Mouse (Mus musculus) lung, postnatal 4 days (tissue): ENCODE measurements at regions not wholly inside any gene's neighbourhood (a gene's known extent, or its start where the extent isn't known, plus 50 kb on each side); places are given as distances from the start of the nearest gene placed in this dataset.

ENCODE experiments used
- DNase-seq, 2 experiments: peaks; one replicate each; pipeline ENCODE4 v3.0.0; 2021

- DNase-seq = no peak
These were observed 54.0 kb upstream of the Jade2 start for GRCm38 (mm10) chr11:51911481-51911880.

GRCm38 (mm10) chr11:51915656-51916032 is 51.8 kb upstream of the Cdkn2aipnl start:
- no peak for DNase-seq

GRCm38 (mm10) chr11:51916033-51916929 is 51.2 kb upstream of the Cdkn2aipnl start:
- DNase-seq = peak; percentile 96 to 98
